Mouse (Mus musculus): ENCODE data around the gene Eid2.

Eid2 gene

GRCm38 (mm10) chr7:28290638-28291590 lies 23.2 kb downstream of the Eid2 start, which contains the start of gene Selenov:
Gene Selenov, minus strand, starts transcription at chr7:28291186.
- no peak for DNase-seq (ENCODE audit: low read depth, low spot score)

GRCm38 (mm10) chr7:28294481-28294880 lies 26.8 kb downstream of the Eid2 start:
- DNase-seq (ENCODE audit: low read depth, low spot score), result no peak

GRCm38 (mm10) chr7:28298837-28299625 lies 31.4 kb downstream of the Eid2 start:
- DNase-seq (ENCODE audit: low read depth, low spot score), result no peak

GRCm38 (mm10) chr7:28301616-28302433 lies 34.1 kb downstream of the Eid2 start, which contains the start of gene Dll3:
Gene Dll3, minus strand, starts transcription at chr7:28302238.
- DNase-seq (ENCODE audit: low read depth, low spot score), result no peak

- no peak for DNase-seq (ENCODE audit: low read depth, low spot score)
These were observed 38.0 kb downstream of the Eid2 start for GRCm38 (mm10) chr7:28305641-28306040.

GRCm38 (mm10) chr7:28306216-28306615 lies 38.5 kb downstream of the Eid2 start:
- no peak for DNase-seq (ENCODE audit: low read depth, low spot score)

- no peak for DNase-seq (ENCODE audit: low read depth, low spot score)
These were observed 42.1 kb downstream of the Eid2 start for GRCm38 (mm10) chr7:28309737-28310136.

- no peak for DNase-seq (ENCODE audit: low read depth, low spot score)
These were observed 43.7 kb downstream of the Eid2 start for GRCm38 (mm10) chr7:28311151-28311925.

GRCm38 (mm10) chr7:28311926-28312543 lies 44.4 kb downstream of the Eid2 start, which contains the start of gene Timm50:
Gene Timm50, minus strand, starts transcription at chr7:28312072.
- DNase-seq (ENCODE audit: low read depth, low spot score), result peak; percentile 95

- DNase-seq (ENCODE audit: low read depth, low spot score), result no peak
These were observed 50.4 kb downstream of the Eid2 start for GRCm38 (mm10) chr7:28318036-28318435.

GRCm38 (mm10) chr7:28318714-28319113 lies 51.0 kb downstream of the Eid2 start:
- no peak for DNase-seq (ENCODE audit: low read depth, low spot score)
